Mouse (Mus musculus) natural killer cell, adult 2 months (primary cell): ENCODE results near the gene Gabrr3.

Source experiments
- DNase-seq, 2 experiments: peaks; one replicate each; pipeline ENCODE4 v3.0.0; 2022; ENCODE audit warnings: low spot score in 2 of 2

Gabrr3 gene

DNA sequence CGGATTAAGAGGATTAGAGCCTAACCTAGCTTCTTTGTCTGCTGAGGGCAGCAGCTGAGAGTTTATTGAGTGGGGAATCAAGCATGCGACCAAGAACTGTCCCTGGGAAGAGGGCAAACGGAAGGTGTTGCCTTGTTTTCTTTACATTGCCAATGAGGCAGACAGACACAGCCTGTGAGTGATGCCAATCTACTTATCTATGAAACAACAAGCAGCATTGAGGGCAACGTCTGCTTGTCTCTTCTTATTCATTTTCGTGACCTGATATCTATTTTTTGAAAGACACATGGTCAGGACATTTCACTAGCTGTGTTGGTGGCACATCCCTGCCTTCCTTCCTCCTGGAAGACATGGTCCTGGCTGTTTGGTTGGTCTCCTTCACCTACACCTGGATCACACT is at the start of gene Gabrr3:
TSS of gene Gabrr3 (plus strand) at position 301 of the 400 bp plus-strand sequence.
- DNase-seq: no peak

GRCm38 (mm10) chr16:59363893-59364292 is 43.2 kb upstream of the Gabrr3 start, which contains the start of gene Olfr209:
Gene Olfr209, minus strand, starts transcription at chr16:59363993.
- no peak for DNase-seq

DNA sequence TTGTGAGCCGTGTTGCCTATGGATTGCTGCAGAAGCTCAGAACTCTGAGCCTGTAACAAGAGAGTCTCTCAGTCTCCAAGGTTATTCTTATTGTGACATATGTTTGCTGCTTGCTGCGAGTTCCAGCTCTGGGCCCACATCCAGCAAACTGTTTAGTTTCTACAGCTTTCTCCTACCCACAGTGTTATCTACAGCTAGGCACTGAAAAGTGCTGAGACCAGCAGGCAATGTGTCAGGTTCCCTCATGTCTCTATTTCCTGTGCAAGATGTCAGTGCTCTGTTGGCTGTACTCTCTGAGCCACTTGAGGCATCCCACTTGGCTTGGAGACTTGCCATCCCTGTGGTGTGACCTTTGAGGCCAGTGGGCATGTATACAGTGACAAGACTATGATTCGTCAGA is 13.8 kb upstream of the Gabrr3 start:
- DNase-seq: no peak

- no peak for DNase-seq
Observed at GRCm38 (mm10) chr16:59401102-59401501, 6.0 kb upstream of the Gabrr3 start.

GRCm38 (mm10) chr16:59401985-59402384 is 5.1 kb upstream of the Gabrr3 start:
- no peak for DNase-seq

DNA sequence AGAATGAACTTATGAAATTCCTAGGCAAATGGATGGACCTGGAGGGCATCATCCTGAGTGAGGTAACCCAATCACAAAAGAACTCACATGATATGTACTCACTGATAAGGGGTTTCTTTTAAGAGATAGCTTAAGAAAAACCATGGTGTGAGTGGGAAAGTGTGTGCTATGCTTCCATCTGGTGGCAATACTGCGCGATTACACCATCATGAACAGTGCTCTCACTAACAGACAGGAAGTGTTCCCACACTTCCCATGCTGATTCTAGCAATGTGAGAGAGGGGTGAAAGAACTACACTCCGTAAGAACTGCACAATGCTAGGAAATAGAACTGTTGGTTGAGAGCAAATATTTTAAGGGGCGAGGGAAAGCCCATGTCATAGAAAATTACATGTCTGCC is 3.4 kb upstream of the Gabrr3 start:
- no peak for DNase-seq

- DNase-seq: no peak
Observed at GRCm38 (mm10) chr16:59404798-59405197, 2.3 kb upstream of the Gabrr3 start.

GRCm38 (mm10) chr16:59409341-59409748 is 2.2 kb downstream of the Gabrr3 start:
- no peak for DNase-seq

DNA sequence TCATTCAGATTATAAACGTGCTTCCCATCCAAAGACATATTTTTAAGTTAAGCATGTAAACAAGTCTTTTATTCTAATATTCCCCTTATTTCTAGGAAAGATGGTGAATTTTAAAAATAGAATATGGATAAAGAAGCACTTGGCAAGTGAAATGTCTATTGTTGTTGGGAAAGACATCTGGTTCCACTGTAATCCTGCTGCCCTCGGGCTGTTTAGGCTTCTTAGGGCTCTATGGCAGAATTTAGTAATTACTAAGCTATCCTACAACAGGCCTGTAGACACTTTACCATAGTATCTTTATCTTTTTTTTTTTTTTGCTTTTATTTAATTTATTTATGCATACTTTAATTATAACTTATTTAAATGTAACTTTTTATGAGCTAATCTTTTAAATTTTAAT is 2.7 kb downstream of the Gabrr3 start:
- DNase-seq: no peak

DNA sequence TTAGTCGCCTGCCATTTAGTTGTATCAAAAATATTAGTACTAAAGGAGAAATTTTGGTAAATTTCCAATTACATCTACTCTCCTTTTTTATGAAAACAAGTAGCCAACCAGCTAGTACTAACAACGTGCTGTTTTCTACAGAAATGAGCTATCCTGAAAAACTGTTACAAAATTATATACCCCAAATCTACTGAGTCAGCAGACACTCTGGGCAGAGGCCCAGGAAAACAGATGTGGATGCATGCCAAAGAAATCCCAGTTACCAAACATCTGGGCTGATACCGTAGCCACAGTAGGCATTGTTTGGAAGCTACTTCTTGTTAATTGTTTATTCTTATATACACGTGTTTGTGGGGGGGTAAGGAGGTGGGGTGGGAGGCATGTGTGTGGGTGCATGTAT is 6.3 kb downstream of the Gabrr3 start:
- no peak for DNase-seq

- DNase-seq: no peak
Observed at GRCm38 (mm10) chr16:59420237-59420866, 13.2 kb downstream of the Gabrr3 start.

- peak; percentile 36 to 48 for DNase-seq
Observed at GRCm38 (mm10) chr16:59420867-59421251, 13.7 kb downstream of the Gabrr3 start.

DNA sequence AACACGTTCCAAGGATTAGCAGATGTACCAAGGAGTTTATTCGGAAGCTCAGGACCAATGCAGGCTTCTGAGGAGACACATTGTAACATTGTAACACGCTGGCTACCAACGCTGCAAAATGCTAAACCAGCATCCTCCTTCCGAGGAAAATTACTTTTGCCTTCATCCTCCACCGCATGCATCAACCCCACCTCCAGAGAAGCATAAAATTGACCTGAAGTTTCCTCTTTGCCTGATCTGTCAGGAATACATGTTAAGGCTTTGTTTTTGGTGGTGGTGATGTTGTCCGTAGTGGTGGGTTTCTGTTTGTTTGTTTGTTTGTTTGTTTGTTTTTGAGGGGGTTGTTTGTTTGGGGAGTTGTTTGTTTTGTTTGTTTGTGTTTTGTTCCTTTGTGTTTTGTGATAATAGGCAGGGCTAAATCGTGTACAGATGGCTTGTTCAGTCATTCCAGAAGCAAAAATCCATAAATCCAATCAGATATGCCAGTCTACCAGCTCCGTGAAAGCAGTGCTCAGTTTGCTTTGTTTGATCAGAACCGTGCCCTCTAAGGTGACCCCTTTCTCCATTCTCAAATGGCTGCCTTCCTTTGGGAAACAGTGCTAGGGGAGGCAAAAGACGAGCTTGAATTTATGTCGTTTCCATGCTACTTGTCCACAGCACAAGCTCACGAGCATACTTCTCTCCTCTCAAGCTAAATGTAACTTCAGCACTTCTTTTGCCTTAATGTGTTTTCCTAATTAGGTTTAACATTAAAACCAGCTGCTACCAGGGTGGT is 14.6 kb downstream of the Gabrr3 start:
- DNase-seq: no peak

GRCm38 (mm10) chr16:59427960-59428359 is 20.8 kb downstream of the Gabrr3 start:
- no peak for DNase-seq

DNA sequence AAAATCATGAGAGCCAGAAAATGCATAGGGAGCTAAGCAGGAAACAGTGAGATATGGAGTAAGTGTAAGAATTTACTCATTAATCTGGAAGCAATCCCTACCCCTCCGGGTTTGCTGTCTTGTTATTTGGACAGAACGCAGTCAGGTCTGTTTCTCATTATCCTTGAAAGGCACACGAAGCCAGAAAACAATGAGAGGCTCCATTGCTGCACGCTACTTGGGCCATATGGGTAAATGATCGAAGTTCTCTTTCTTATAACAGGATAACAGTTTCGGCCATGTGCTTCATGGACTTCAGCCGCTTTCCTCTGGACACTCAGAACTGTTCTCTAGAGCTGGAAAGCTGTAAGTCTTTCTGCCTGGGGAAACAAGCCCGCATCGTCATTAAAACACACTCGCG is 26.0 kb downstream of the Gabrr3 start:
- DNase-seq: no peak

DNA sequence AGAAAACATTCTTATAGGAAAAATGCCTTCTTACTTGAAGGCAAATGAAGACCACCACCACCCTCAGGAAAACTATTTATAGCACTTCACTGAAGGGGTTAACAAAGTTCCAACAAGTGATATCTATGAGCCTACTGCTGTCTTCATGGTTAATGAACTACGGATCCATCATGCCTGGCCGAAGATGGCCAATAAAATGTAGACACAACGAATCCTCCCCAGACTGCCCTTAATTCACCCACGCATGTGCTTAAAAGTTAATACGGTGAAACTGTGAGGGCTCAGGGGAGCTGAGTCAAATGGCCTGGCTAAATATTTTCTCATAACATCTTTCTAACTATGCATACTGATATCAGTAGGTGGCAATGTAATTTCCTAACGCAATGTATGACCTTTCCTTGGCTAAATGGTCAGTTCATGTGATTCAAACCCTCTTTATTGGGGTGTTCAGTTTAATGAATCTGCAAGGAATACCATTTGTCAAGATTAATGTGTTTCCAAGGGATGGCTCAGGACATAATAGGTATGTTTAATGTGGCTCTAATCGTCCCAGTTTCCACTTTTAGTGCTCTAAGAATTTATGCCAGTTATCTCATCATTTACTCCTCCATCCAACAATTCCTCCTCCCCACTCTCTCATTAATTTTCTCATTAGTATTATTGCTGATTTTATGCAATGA is 37.9 kb downstream of the Gabrr3 start:
- DNase-seq: no peak

DNA sequence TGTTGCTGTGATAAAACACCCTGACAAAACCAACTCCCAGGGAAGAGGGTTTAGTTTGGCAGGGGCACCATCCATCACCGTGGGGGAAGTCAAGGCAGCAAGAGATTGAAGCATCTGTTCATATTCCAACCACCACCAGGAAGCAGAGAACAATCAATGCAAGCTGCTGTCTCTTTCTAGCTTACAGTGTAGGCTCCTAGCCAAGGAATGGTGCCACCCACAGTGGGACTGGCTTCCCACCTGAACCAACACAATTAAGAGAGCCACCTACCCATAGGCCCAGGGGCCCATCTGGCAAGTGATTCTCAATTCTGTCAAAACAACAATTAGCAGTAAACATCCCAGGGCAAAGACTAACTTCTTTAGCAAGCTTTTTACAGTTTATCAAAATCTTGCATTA is 41.0 kb downstream of the Gabrr3 start:
- DNase-seq: no peak

DNA sequence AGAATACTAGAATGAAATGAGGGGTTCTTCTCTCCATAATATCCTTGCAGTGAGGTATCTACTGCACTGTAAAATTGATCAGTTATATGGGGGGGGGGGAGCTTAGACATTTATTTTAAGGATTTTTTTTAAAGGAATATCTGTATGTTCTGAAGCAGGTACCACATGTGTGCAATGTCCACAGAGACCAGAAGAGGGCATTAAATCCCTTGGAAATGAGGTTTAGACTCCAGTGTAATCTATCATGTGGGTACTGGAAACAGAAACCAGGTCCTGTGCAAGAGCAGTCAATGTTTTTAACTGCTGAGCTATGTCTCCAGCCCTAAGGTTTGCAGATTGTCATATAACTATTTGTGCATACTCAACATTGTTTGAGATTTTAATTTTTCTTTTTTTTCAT is 42.0 kb downstream of the Gabrr3 start:
- DNase-seq: no peak

DNA sequence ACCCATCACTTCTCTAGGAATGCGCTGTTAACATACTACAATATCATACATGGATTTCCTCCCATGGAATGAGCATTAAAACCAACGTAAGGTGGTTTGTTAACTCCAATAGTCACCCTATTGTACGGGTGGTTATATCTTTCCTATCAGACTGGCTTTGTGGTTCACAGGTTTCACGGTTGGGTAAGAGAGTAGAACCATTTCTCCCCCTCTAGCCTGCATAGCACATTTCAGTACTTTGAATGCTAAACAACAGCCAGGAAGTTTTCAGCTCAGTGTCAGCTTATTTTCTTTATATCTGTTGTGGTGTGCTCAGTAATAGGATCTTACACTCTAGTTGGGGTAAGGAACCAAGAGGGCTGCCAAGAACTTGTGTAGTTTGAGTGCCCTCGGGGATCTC is 44.7 kb downstream of the Gabrr3 start:
- no peak for DNase-seq

- DNase-seq: peak; percentile 56 to 64
Observed at GRCm38 (mm10) chr16:59459259-59459861, 52.2 kb downstream of the Gabrr3 start.

GRCm38 (mm10) chr16:59463567-59463966 is 56.4 kb downstream of the Gabrr3 start:
- DNase-seq: no peak

DNA sequence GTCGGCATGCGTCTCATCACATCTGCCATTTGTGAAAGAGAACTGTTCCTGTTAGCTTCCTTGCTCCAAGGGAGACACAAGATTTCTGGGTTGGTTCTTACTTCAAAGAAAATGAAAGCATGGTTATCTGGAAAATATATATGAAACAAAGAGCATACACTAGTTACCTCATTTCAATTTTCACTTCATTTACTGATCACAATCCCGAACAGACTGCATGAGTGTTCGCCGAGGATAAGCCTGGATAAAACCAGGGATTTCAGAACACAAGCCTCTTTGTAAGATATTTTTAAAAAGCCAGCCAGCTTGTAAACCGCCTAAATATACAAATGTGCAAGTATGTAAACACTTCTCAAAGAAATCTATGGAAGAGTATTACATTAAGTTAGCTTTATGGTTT is 56.8 kb downstream of the Gabrr3 start:
- no peak for DNase-seq
